Mouse (Mus musculus) gastrocnemius, adult 2 months (tissue): ENCODE results near the gene Capn11. TPM values are rescaled to one million over a fixed set of nuclear protein-coding genes. Genes with fewer than 3 reads are reported as not detected.

Source experiments
- DNase-seq: peaks from one replicate; pipeline ENCODE4 v3.0.0; 2022
- H3K27ac ChIP-seq: fragments of 200-600 bp; 2 replicates; pipeline ENCODE4 v1.8.1; 2022; ENCODE audit warnings: mild to moderate bottlenecking
- H3K4me3 ChIP-seq: fragments of 200-600 bp; 2 replicates; pipeline ENCODE4 v1.8.1; 2022; ENCODE audit warnings: mild to moderate bottlenecking, moderate library complexity
- CTCF ChIP-seq: fragments of 200-600 bp; IDR thresholded peaks from 2 replicates; pipeline ENCODE4 v1.8.1; 2022; ENCODE audit warnings: antibody characterized with exemption, mild to moderate bottlenecking, moderate library complexity
- intact Hi-C: fragments of 180-260 bp; cut with DNase I; formaldehyde crosslinking; loops from one replicate; pipeline ENCODE4 v1.15.1; 2025
- long read RNA-seq, 2 experiments: library from polyadenylated mRNA; stranded (forward); transcript quantifications; one replicate each; pipeline ENCODE4 v2.0.0; 2021
- total RNA-seq, 2 experiments: library from RNA; stranded (reverse); gene quantifications; 2 replicates each; pipeline ENCODE4 v1.2.3; 2021

Gene Capn11
- total RNA-seq, result under 1 TPM; 0.59 to 0.98 TPM
- long read RNA-seq, experiment 1, result 0 reads
- long read RNA-seq, experiment 2, partial matches to known transcripts, result 0 of 1 reads
- long read RNA-seq, experiment 2, other reads (novel, unspliced or antisense), result 1 of 1 reads

- H3K27ac ChIP-seq, result no peak within 1 kb of the TSS
- TF ChIP-seq CTCF, result no peak
- no peak for DNase-seq
- intact Hi-C loops, result no loop called here
- H3K4me3 ChIP-seq, result no peak within 1 kb of the TSS
These were observed at the start of gene Capn11 for GRCm38 (mm10) chr17:45659225-45659624. Gene Capn11, minus strand, starts transcription at chr17:45659325.

GRCm38 (mm10) chr17:45708179-45708578, 49.1 kb upstream of the Capn11 start:
- TF ChIP-seq CTCF, result no peak
- Histone ChIP-seq H3K27ac (peak overlapping the region; percentile 78), H3K4me3 (peak overlapping the region; percentile 21)
- peak; percentile 57 for DNase-seq
- intact Hi-C loops, result no loop called here

- no peak for TF ChIP-seq CTCF
- intact Hi-C loops, result no loop called here
- Histone ChIP-seq H3K27ac (peak overlapping the region; percentile 78), H3K4me3 (no peak overlapping the region)
- DNase-seq, result no peak
These were observed 48.3 kb upstream of the Capn11 start for GRCm38 (mm10) chr17:45707376-45707775.

- Histone ChIP-seq H3K27ac (peak overlapping the region; percentile 76; the same call in 1 of the 2 replicates), H3K4me3 (no peak overlapping the region)
- intact Hi-C loops, result no loop called here
- DNase-seq, result no peak
- TF ChIP-seq CTCF, result no peak
These were observed 47.7 kb upstream of the Capn11 start for GRCm38 (mm10) chr17:45706796-45707195.

GRCm38 (mm10) chr17:45703187-45703586, 44.1 kb upstream of the Capn11 start:
- intact Hi-C loops, result no loop called here
- no peak overlapping the region for H3K4me3 ChIP-seq
- no peak for DNase-seq
- TF ChIP-seq CTCF, result no peak
- H3K27ac ChIP-seq, result peak overlapping the region; percentile 97

GRCm38 (mm10) chr17:45702254-45702653, 43.1 kb upstream of the Capn11 start:
- intact Hi-C loops, result no loop called here
- Histone ChIP-seq H3K27ac (peak overlapping the region; percentile 97), H3K4me3 (no peak overlapping the region)
- no peak for TF ChIP-seq CTCF
- no peak for DNase-seq

- Histone ChIP-seq H3K27ac (peak overlapping the region; percentile 97), H3K4me3 (peak overlapping the region; percentile 56)
- TF ChIP-seq CTCF, result no peak
- peak; percentile 78 for DNase-seq
- intact Hi-C loops, result no loop called here
These were observed 42.1 kb upstream of the Capn11 start for GRCm38 (mm10) chr17:45701236-45701591.

GRCm38 (mm10) chr17:45700496-45701235, 41.5 kb upstream of the Capn11 start:
- peak; percentile 89 for DNase-seq
- peak overlapping the region; percentile 97 for H3K27ac ChIP-seq
- intact Hi-C loops, result no loop called here
- H3K4me3 ChIP-seq, result peak overlapping the region; percentile 73
- TF ChIP-seq CTCF, result no peak

- no peak for TF ChIP-seq CTCF
- DNase-seq, result no peak
- intact Hi-C loops, result no loop called here
- Histone ChIP-seq H3K27ac (peak overlapping the region; percentile 97), H3K4me3 (peak overlapping the region; percentile 73)
These were observed 40.1 kb upstream of the Capn11 start for GRCm38 (mm10) chr17:45699039-45699740.

GRCm38 (mm10) chr17:45698368-45698767, 39.2 kb upstream of the Capn11 start:
- no peak for DNase-seq
- no peak for TF ChIP-seq CTCF
- H3K27ac ChIP-seq, result peak overlapping the region; percentile 97
- no peak overlapping the region for H3K4me3 ChIP-seq
- intact Hi-C loops, result no loop called here

- Histone ChIP-seq H3K27ac (peak overlapping the region; percentile 35), H3K4me3 (no peak overlapping the region)
- intact Hi-C loops, result no loop called here
- no peak for TF ChIP-seq CTCF
- no peak for DNase-seq
These were observed 37.9 kb upstream of the Capn11 start for GRCm38 (mm10) chr17:45696981-45697380.

GRCm38 (mm10) chr17:45695227-45696120, 36.3 kb upstream of the Capn11 start:
- no peak for DNase-seq
- Histone ChIP-seq H3K27ac (peak overlapping the region; percentile 90), H3K4me3 (peak overlapping the region; percentile 39)
- intact Hi-C loops, result no loop called here
- no peak for TF ChIP-seq CTCF
